Mouse (Mus musculus) embryonic facial prominence, embryonic 12.5 days (tissue): ENCODE data around the gene Slc39a3. TPM values are rescaled to one million over a fixed set of nuclear protein-coding genes. Genes with fewer than 3 reads are reported as not detected.
"Not testable (repeated sequence)": the region's sequence is repeated elsewhere in the genome, so short reads cannot be mapped to it uniquely, and the experiment has no call there.

Source experiments
- ATAC-seq: fragments of 200-750 bp; cut with Nextera tagmentation; 2 replicates; pipeline ENCODE4 v1.8.0; 2017; ENCODE audit not compliant: insufficient number of reproducible peaks, insufficient read depth, low FRiP score, low TSS enrichment
- H3K27ac ChIP-seq: fragments of 300-500 bp; sonication (generic); 2 replicates; pipeline ENCODE4 v1.5.1; 2016; ENCODE audit warnings: mild to moderate bottlenecking
- H3K27me3 ChIP-seq: fragments of 300-500 bp; sonication (generic); 2 replicates; pipeline ENCODE4 v1.6.1; 2016; ENCODE audit warnings: mild to moderate bottlenecking, moderate library complexity
- H3K36me3 ChIP-seq: fragments of 300-500 bp; sonication (generic); 2 replicates; pipeline ENCODE4 v1.6.1; 2016; ENCODE audit warnings: mild to moderate bottlenecking
- H3K4me1 ChIP-seq: fragments of 300-500 bp; sonication (generic); 2 replicates; pipeline ENCODE4 v1.6.1; 2016
- H3K4me2 ChIP-seq: fragments of 300-500 bp; sonication (generic); replicated peaks from 2 replicates; pipeline ENCODE4 v1.6.1; 2016; ENCODE audit warnings: mild to moderate bottlenecking, moderate library complexity
- H3K4me3 ChIP-seq: fragments of 300-500 bp; sonication (generic); 2 replicates; pipeline ENCODE4 v1.5.1; 2016; ENCODE audit warnings: mild to moderate bottlenecking
- H3K9ac ChIP-seq: fragments of 300-500 bp; sonication (generic); 2 replicates; pipeline ENCODE4 v1.6.1; 2016; ENCODE audit warnings: mild to moderate bottlenecking, moderate library complexity
- H3K9me3 ChIP-seq: fragments of 300-500 bp; sonication (generic); 2 replicates; pipeline ENCODE4 v1.6.1; 2016; ENCODE audit warnings: mild to moderate bottlenecking, moderate library complexity
- WGBS: fragments of 180-500 bp; shearing (Covaris S2); methylation state at CpG from one replicate; pipeline ENCODE4 v1.1.7; 2016; 5-methylcytosine and 5-hydroxymethylcytosine counted together
- polyA plus RNA-seq: library from polyadenylated mRNA; unstranded; fragments of >200 nt; fragmentation: Nextera tagmentation; extraction: Ambion mirVana; gene quantifications from 2 replicates; pipeline ENCODE4 v1.2.1, GENCODE M21; 2016

Slc39a3 gene
- 21.8 and 21.9 TPM in 2 replicates for polyA plus RNA-seq

DNA sequence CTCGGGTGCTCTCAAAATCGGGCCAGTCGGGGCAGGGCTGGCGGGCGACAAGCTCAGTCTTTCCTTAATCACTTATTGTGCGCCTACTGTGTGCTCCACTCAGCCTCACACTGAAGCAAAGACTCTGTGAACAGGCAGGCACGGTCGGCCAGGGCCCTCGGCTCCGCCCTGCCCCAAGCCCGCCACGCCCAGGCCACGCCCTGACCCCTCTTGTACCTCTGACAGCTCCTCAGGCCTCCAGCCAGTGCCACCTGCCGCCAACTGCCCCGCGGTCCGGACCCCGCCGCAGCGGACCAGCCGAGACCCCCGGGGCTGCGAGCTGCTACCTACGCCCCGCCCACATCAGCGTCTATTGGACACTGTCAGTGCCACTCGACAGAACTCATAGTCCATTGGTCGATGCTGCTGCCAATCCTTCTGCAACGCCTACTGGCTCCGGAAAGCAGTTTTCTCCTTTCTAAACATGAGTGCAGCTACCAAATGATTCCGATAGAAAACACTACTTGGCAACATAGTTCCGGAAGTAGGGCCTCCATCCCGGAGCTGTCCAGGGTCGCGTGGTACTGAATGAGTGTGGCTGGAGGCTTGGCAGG is at the start of gene Slc39a3:
TSS of gene Slc39a3 (minus strand) at position 439 of the 593 bp plus-strand sequence.
- Histone ChIP-seq H3K4me2 (peak within 1 kb of the TSS; percentile 53), H3K9me3 (no peaks in the 10 kb centered on the region), H3K4me1 (no peaks in the 10 kb centered on the region), H3K9ac (peak within 1 kb of the TSS; percentile 60), H3K27me3 (no peaks in the 10 kb centered on the region), H3K36me3 (peaks cover 16% of the 10 kb centered on the region), H3K27ac (no peak within 1 kb of the TSS), H3K4me3 (peak within 1 kb of the TSS; percentile 78)
- peak; percentile 97 for ATAC-seq
- WGBS, result under 1% methylated on average over 35 of the region's 35 CpGs

DNA sequence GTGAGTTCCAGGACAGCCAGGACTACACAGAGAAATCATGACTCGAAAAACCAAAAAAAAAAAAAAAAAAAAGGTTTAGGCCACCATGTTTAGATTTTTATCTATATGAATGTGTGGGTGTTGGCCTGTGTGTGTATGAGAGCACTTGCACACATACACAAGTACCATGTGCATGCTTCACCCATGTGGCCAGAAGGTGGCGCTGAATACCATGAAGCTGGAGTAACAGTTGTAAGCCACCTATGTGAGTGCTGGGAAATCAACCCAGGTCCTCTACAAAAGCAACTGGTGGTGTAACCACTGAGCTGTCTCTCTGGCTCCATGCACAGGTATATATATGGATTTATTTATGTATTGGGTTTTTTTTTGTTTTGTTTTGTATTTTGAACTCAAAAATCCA is 49.8 kb upstream of the Slc39a3 start:
- Histone ChIP-seq H3K9ac (no peak overlapping the region), H3K36me3 (peaks cover 12% of the 10 kb centered on the region), H3K4me3 (no peak overlapping the region), H3K27me3 (no peaks in the 10 kb centered on the region), H3K4me1 (0 out of 2 replicates have a peak, but pooled peaks cover 8% of the 10 kb centered on the region), H3K4me2 (no peak overlapping the region), H3K27ac (no peak overlapping the region), H3K9me3 (no peaks in the 10 kb centered on the region)
- WGBS, result 55% methylated on average over 2 of the region's 2 CpGs
- no peak for ATAC-seq

DNA sequence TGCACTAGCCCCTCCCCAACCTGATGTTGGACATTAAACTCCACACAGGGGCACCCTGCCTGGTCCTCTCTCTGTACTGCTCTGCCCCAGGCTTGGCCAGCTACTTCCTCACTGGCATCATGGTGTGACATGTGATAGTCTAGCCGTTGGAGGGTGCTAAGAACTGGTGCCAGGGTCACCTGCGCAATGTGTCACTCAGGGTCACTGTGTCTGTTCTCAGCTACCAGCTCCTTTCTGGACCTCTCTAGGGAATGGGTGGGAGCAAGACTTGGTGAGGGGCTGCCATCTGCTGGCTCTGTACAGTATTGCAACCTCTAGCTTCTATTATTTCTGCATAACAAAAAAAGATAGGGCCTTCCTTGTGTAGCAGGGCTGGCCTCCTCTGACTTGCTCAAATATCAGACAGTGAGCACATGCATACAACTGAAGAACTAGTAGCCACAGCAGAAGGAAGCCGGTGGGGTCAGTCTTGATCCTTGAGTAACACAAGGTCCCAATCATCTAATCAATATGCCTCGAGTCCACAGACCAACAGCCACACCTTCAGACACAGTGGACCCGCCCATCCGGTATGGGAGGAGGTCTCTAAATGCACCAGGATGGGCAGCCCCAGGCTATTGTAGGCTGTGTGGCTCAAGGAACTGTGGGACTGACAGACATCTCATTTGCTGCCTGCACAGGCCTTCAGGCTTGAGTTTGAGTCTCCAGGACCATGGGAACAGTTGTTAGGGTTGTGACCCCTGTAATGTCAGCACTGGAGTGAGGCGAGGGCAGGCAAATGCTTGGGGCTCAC is 45.1 kb upstream of the Slc39a3 start:
- peak; percentile 13; the same call in 1 of the 2 replicates for ATAC-seq
- Histone ChIP-seq H3K36me3 (peaks cover 59% of the 10 kb centered on the region), H3K4me2 (no peak overlapping the region), H3K27ac (no peak overlapping the region), H3K4me3 (no peak overlapping the region), H3K27me3 (no peaks in the 10 kb centered on the region), H3K4me1 (no peaks in the 10 kb centered on the region), H3K9me3 (no peaks in the 10 kb centered on the region), H3K9ac (no peak overlapping the region)
- WGBS, result 74% methylated on average over 7 of the region's 7 CpGs

DNA sequence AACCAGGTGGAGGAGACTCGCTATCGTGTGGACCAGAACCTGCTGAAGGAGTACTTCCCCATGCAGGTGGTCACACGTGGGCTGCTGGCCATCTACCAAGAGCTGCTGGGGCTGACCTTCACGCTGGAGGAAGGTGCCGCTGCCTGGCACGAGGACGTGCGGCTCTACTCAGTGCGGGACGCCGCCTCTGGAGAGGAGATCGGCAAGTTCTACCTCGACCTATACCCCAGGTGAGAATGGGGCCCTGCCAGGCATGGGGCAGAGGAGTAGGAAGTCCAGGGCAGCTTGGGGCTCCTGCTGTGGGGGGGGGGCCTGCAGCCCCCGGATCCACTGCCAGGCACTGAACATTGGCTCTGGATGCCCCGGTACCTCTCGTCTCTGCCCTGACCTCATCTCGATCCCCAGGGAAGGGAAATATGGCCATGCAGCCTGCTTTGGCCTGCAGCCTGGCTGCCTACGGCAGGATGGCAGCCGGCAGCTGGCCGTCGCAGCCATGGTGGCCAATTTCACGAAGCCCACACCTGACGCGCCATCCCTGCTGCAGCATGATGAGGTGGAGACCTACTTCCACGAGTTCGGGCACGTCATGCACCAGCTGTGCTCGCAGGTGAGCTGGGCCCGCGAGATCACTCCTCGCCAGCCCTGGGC is 42.9 kb upstream of the Slc39a3 start:
- ATAC-seq, result no peak
- Histone ChIP-seq H3K27me3 (no peaks in the 10 kb centered on the region), H3K4me2 (no peak overlapping the region), H3K9me3 (no peaks in the 10 kb centered on the region), H3K27ac (no peak overlapping the region), H3K4me3 (no peak overlapping the region), H3K9ac (no peak overlapping the region), H3K4me1 (no peaks in the 10 kb centered on the region), H3K36me3 (peaks cover 79% of the 10 kb centered on the region)
- WGBS, result 89% methylated on average over 31 of the region's 31 CpGs

DNA sequence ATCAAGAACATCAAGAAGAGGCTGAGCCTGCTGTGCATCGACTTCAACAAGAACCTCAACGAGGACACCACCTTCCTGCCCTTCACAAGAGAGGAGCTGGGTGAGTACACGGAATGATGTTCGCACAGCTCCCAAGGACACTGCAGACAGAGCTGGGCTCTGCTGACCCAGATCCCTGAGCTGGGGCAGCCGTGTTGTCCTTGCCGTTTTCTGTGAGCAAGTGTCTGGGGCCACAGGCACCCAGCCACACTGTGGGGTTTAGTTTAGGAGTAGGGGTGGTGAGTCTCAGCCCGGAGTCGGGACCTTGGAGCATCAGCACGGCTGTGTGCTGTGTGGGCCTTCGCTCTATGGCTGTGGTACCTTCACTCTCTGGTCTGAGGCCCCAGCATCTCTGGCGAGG is 40.7 kb upstream of the Slc39a3 start:
- Histone ChIP-seq H3K9me3 (no peaks in the 10 kb centered on the region), H3K4me1 (no peaks in the 10 kb centered on the region), H3K36me3 (peaks cover 98% of the 10 kb centered on the region), H3K4me2 (no peak overlapping the region), H3K4me3 (no peak overlapping the region), H3K27me3 (no peaks in the 10 kb centered on the region), H3K27ac (no peak overlapping the region), H3K9ac (no peak overlapping the region)
- 93% methylated on average over 11 of the region's 11 CpGs for WGBS
- ATAC-seq, result no peak

DNA sequence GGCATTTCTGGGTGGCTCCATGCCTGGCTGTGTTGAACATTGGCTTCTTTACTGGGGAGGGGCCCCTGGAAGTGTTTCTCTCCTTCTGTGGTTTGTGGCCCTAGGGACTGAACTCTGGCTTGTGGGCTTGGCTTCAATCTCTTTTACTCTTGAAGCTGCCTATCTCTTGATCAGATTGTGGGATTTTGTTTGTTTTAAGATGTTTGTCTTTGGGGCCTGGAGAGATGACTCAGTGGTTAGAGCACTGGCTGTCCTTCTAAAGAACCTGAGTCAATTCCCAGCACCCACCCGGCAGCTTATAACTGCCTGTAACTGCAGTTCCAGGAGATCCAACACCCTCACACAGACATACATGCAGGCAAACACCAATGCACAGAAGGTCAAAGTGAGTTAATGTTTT is 39.1 kb upstream of the Slc39a3 start:
- Histone ChIP-seq H3K4me3 (no peak overlapping the region), H3K27me3 (no peaks in the 10 kb centered on the region), H3K9ac (no peak overlapping the region), H3K36me3 (peaks cover 86% of the 10 kb centered on the region), H3K27ac (no peak overlapping the region), H3K9me3 (no peaks in the 10 kb centered on the region), H3K4me1 (0 out of 2 replicates have a peak, but pooled peaks cover 2% of the 10 kb centered on the region), H3K4me2 (no peak overlapping the region)
- ATAC-seq, result no peak
- WGBS, result 89% methylated on average over 1 of the region's 1 CpGs

DNA sequence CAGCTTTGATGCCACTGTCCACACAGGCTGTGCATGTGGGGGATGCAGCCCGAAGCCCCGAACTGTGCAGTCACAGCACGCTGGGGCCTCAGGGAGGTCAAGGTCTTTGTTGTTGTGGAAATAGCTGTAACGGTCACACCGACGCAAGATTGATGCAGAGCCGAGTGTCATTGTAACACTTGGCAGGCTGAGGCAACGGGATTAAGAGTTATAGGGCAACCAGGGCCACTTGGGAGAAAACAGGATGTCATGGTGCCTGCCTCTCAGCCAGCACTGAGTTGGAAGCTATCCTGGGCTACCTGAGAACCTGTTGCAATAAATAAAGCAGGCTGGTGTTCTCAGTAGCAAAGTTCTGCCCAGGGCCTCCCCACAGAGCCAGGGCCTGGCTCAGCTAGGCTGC is 38.5 kb upstream of the Slc39a3 start:
- H3K4me3 ChIP-seq, result no peak overlapping the region
- WGBS, result 88% methylated on average over 8 of the region's 8 CpGs

DNA sequence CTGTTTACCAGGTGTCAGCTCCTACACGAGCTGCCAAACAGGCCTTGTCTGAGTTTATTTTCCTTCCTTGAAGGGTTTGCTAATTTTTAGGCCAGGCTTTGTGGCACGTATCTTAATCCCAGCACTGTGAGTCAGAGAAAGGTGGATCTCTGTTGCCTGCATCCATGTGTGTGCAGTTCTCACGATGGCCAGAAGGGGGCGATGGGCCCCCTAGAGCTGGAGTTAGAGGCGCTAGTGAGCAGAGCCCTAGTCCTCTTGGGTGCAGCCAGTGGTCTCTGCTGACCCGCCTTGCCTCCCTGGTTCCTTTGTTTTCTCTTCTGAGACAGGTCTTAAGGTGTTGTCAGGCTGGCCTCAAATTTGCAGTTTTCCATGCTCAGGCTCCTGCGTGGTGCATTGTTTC is 36.2 kb upstream of the Slc39a3 start:
- Histone ChIP-seq H3K27me3 (no peaks in the 10 kb centered on the region), H3K4me1 (peaks cover 17% of the 10 kb centered on the region), H3K4me2 (no peak overlapping the region), H3K36me3 (peaks cover 57% of the 10 kb centered on the region), H3K9me3 (no peaks in the 10 kb centered on the region), H3K4me3 (no peak overlapping the region), H3K9ac (no peak overlapping the region), H3K27ac (no peak overlapping the region)
- no peak for ATAC-seq
- 60% methylated on average over 7 of the region's 7 CpGs for WGBS

More for the DNA sequence above, 38.5 kb upstream of the Slc39a3 start:
- Histone ChIP-seq H3K9ac (no peak overlapping the region), H3K4me1 (peaks cover 9% of the 10 kb centered on the region), H3K9me3 (no peaks in the 10 kb centered on the region), H3K27me3 (no peaks in the 10 kb centered on the region), H3K36me3 (peaks cover 80% of the 10 kb centered on the region), H3K4me2 (no peak overlapping the region), H3K27ac (no peak overlapping the region)
- no peak for ATAC-seq

DNA sequence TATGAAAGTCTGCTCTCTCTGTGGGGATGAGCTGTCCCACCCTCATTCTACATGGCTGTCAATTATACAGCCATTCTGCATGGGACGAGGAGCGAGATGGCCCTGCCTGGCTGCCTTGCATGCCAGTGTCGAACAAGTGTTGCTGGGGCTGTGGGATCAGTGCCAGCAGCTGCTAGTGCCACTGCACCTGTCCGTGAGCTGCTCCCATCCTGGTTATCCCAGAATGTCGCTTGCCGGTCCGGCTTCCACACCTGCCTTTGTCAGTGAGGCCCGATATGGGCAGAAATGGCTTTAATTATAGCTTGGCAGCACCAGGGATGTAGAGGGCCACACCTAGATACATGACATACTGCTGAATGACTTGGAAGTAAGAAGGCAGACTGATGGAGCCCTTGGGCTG is 35.1 kb upstream of the Slc39a3 start:
- ATAC-seq, result no peak
- Histone ChIP-seq H3K36me3 (peaks cover 45% of the 10 kb centered on the region), H3K9ac (no peak overlapping the region), H3K27me3 (no peaks in the 10 kb centered on the region), H3K27ac (no peak overlapping the region), H3K4me1 (peaks cover 17% of the 10 kb centered on the region), H3K9me3 (no peaks in the 10 kb centered on the region), H3K4me2 (no peak overlapping the region), H3K4me3 (no peak overlapping the region)
- 94% methylated on average over 8 of the region's 8 CpGs for WGBS

DNA sequence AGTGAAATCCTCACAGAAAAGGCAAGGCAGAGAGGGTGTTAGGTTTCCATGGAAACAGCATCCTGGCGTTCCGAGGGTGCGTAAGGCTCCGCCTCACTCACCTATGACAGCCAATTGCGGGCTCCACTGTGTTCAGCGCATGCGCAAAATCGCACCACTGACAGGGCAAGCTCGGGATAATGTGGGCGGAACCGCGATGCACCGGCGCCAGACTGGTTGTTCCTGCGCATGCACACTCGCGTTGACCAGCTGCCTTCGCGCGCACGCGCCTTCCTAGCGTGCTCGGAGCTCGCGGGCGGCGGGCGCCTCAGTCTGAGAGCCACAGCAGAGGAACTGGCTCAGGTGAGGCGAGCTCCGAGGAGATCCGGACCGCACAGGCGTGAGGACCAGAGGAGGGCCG is 32.6 kb upstream of the Slc39a3 start, which contains the start of gene Thop1:
TSS of gene Thop1 (plus strand) at position 200 of the 400 bp plus-strand sequence.
- ATAC-seq, result peak; percentile 93
- Histone ChIP-seq H3K9ac (peak within 1 kb of the TSS; percentile 66), H3K36me3 (peaks cover 23% of the 10 kb centered on the region), H3K27ac (no peak within 1 kb of the TSS), H3K9me3 (no peaks in the 10 kb centered on the region), H3K4me1 (peaks cover 17% of the 10 kb centered on the region), H3K4me3 (peak within 1 kb of the TSS; percentile 56), H3K27me3 (no peaks in the 10 kb centered on the region), H3K4me2 (peak within 1 kb of the TSS; percentile 68)
- under 1% methylated on average over 34 of the region's 35 CpGs for WGBS

DNA sequence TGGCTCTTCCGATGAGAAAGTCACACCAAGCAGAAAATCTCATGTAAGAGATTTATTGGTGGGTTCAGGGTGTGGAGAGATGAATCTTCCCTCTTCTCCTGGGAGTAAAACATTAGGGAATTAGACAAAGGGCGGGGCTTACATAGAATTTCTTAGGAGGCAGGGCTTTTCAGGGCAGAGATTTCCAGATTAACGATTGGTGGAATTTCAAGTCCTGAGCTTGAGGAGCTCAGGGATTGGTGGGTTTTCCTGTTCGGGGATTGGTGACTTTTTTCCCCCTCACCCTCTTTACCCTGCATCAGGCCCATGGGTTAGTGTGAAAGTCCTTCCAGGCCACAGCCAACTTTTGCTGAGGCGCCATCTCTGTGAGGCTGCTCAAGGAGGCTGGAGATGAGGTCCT is 31.5 kb upstream of the Slc39a3 start:
- 71% methylated on average over 5 of the region's 5 CpGs for WGBS
- no peak overlapping the region for H3K27ac ChIP-seq
- H3K27me3 ChIP-seq, result no peaks in the 10 kb centered on the region
- ATAC-seq, result no peak
- no peaks in the 10 kb centered on the region for H3K9me3 ChIP-seq
- H3K4me3 ChIP-seq, result no peak overlapping the region
- H3K9ac ChIP-seq, result no peak overlapping the region
- H3K4me2 ChIP-seq, result no peak overlapping the region
- peaks cover 11% of the 10 kb centered on the region for H3K36me3 ChIP-seq
- peaks cover 17% of the 10 kb centered on the region for H3K4me1 ChIP-seq

DNA sequence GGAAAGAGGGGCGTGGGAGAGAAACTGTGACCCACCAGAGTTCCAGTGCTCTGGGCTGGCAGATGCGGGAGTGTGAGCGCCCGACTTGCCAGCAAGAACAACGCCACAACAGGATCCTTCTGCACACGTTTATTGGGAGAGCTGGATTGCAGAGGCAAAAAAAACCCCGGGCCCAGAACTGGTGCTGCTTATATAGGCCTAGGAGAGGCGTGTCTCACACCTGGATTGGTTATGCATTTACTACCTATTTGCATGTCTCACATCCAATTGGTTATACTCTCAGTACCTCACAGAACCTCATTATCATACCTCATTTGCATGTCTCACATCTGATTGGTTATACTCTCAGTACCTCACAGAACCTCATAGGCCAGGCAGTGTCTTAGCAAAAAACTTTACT is 27.3 kb upstream of the Slc39a3 start:
- H3K9ac ChIP-seq, H3K4me2 ChIP-seq: not testable (repeated sequence)
- 81% methylated on average over 8 of the region's 8 CpGs for WGBS

More for the DNA sequence above, 27.3 kb upstream of the Slc39a3 start:
- ATAC-seq, H3K4me1 ChIP-seq, H3K36me3 ChIP-seq, H3K9me3 ChIP-seq, H3K27me3 ChIP-seq, H3K4me3 ChIP-seq, H3K27ac ChIP-seq: not testable (repeated sequence)
